Mouse (Mus musculus) megakaryocyte, embryonic 14.5 days (primary cell): ENCODE results near the gene Scoc.

ENCODE experiments used
- FLI1 ChIP-seq: IDR thresholded peaks from 2 replicates; pipeline ENCODE4 v1.6.1; 2012; ENCODE audit warnings: low read length, inconsistent platforms, mixed read lengths
- GATA1 ChIP-seq: IDR thresholded peaks from 3 replicates; pipeline ENCODE4 v1.6.1; 2012; ENCODE audit warnings: mixed read lengths, low read length, inconsistent platforms, borderline replicate concordance

GRCm38 (mm10) chr8:83417970-83418369 is 40.2 kb downstream of the Scoc start:
- no peak for TF ChIP-seq GATA1
- TF ChIP-seq FLI1, result no peak
